Mouse (Mus musculus): ENCODE data around the gene Wnk2.

The Wnk2 gene

DNA sequence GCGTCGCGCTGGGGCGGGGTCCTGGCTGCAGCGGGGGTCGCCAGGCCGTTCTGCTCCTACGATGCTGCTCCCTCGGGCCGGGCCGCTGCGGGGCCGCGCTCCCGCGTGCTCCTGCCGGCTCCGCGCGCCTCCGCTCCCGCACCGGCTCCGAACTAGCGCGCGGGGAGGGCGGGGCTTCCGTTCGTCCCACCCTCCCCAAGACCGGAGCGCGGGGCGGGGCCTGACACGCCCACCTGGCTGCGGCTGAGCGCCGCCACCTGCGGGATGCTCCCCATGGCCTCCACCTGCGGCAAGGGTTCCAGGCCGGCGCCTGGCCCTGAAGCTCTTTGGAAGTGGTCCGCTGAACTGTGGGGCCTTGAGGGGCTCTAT, at the start of gene Wnk2:
Wnk2 (minus strand) TSS at position 157 of the 369 bp plus-strand sequence.
- in situ Hi-C loops (cut with MboI; ENCODE audit: unreplicated experiment in 2 of 2): no loop called here

DNA sequence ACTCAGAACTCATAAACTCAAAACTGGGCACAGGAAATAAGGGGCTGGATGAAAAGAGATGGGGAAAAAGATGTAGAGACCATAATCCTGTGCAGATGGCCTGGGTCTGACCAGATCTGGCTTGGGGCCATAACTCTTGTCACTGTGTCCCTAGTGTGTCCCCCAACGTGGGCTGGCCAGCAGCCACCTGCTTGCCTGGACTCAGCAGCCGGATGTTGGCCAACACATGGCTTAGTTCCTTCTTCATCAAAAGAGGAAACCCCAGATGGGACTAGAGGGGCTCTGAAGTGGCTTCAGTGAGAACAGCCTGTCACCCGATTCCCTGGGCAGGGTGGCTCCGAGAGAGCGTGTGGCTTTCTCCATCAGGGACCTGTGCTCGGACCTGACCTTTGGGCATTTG, 49.0 kb upstream of the Wnk2 start:
- in situ Hi-C loops (cut with MboI; ENCODE audit: unreplicated experiment in 2 of 2): loop anchor here in 1 of 2 experiments (25.0 kb wide), 1 partner anchor 334 kb away; the partner anchor contains the start of gene Phf2

GRCm38 (mm10) chr13:49196211-49196610, 48.4 kb upstream of the Wnk2 start:
- in situ Hi-C loops (cut with MboI; ENCODE audit: unreplicated experiment in 2 of 2): loop anchor here in 1 of 2 experiments (25.0 kb wide), 1 partner anchor 334 kb away; the partner anchor contains the start of gene Phf2

DNA sequence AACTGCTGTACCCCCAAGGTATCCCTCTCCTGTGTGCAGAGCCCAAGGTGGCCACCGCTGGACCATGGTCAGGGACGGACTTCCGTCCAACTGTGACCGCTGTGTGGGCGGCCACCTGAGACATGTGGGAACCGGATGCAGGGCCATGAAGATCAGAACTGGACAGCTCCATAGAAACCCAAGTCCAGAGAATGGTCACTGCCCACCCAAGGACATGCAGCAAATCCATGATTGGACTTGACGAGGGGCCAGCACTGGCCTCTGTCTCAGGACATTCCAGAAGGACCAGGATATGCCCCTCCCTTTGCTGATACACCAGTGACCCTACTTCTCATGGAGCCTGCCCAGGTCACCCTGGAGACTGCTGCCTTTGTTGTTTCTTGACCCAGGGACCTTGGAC, 47.8 kb upstream of the Wnk2 start:
- in situ Hi-C loops (cut with MboI; ENCODE audit: unreplicated experiment in 2 of 2): loop anchor here in 1 of 2 experiments (25.0 kb wide), 1 partner anchor 333 kb away; the partner anchor contains the start of gene Phf2

DNA sequence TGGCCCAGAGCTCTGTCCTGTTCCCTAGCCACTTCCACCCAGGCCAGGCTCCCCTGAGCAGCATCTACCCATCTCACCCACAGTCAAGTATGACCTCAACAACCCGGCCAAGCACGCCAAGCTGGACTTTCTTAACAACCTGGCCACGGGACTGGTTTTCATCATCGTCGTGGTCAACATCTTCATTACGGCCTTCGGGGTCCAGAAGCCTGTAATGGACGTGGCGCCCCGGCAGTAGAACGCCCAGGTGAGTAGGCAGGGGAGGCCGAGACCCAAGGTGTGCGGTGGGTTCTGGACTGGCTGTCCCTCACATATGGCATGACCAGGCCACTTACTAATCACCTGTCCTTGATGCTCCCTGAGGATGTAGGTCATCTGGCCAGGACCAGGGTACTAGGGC, 47.0 kb upstream of the Wnk2 start:
- in situ Hi-C loops (cut with MboI; ENCODE audit: unreplicated experiment in 2 of 2): loop anchor here in 1 of 2 experiments (25.0 kb wide), 1 partner anchor 333 kb away; the partner anchor contains the start of gene Phf2

DNA sequence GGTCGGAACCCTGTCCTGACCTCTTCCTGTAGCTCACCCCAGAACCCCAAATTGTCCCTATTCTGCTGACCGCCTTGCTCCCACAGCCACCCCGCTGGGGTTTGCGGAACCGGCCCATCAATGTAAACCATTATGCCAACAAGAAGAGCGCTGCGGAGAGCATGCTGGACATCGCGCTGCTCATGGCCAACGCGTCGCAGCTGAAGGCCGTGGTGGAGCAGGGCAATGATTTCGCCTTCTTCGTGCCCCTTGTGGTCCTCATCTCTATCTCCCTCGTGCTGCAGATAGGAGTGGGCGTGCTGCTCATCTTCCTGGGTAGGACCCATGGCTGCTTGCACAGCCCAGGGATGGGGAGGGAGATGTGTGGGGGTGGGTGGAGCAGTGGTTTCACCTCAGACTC, 45.8 kb upstream of the Wnk2 start:
- in situ Hi-C loops (cut with MboI; ENCODE audit: unreplicated experiment in 2 of 2): loop anchor here in 1 of 2 experiments (25.0 kb wide), 1 partner anchor 331 kb away; the partner anchor contains the start of gene Phf2

- in situ Hi-C loops (cut with MboI; ENCODE audit: unreplicated experiment in 2 of 2): loop anchor here in 1 of 2 experiments (25.0 kb wide), 1 partner anchor 330 kb away; the partner anchor contains the start of gene Phf2
Observed at GRCm38 (mm10) chr13:49192156-49192855, 44.5 kb upstream of the Wnk2 start.

- in situ Hi-C loops (cut with MboI; ENCODE audit: unreplicated experiment in 2 of 2): loop anchor here in 1 of 2 experiments (25.0 kb wide), 1 partner anchor 329 kb away; the partner anchor contains the start of gene Phf2
Observed at GRCm38 (mm10) chr13:49191673-49192035, 43.8 kb upstream of the Wnk2 start.

- in situ Hi-C loops (cut with MboI; ENCODE audit: unreplicated experiment in 2 of 2): loop anchor here in 1 of 2 experiments (25.0 kb wide), 1 partner anchor 329 kb away; the partner anchor contains the start of gene Phf2
Observed at GRCm38 (mm10) chr13:49190876-49191672, 43.3 kb upstream of the Wnk2 start.

GRCm38 (mm10) chr13:49189970-49190870, 42.4 kb upstream of the Wnk2 start:
- in situ Hi-C loops (cut with MboI; ENCODE audit: unreplicated experiment in 2 of 2): loop anchor here in 1 of 2 experiments (25.0 kb wide), 1 partner anchor 328 kb away; the partner anchor contains the start of gene Phf2

GRCm38 (mm10) chr13:49188966-49189360, 41.1 kb upstream of the Wnk2 start:
- in situ Hi-C loops (cut with MboI; ENCODE audit: unreplicated experiment in 2 of 2): loop anchor here in 1 of 2 experiments (25.0 kb wide), 1 partner anchor 327 kb away; the partner anchor contains the start of gene Phf2

DNA sequence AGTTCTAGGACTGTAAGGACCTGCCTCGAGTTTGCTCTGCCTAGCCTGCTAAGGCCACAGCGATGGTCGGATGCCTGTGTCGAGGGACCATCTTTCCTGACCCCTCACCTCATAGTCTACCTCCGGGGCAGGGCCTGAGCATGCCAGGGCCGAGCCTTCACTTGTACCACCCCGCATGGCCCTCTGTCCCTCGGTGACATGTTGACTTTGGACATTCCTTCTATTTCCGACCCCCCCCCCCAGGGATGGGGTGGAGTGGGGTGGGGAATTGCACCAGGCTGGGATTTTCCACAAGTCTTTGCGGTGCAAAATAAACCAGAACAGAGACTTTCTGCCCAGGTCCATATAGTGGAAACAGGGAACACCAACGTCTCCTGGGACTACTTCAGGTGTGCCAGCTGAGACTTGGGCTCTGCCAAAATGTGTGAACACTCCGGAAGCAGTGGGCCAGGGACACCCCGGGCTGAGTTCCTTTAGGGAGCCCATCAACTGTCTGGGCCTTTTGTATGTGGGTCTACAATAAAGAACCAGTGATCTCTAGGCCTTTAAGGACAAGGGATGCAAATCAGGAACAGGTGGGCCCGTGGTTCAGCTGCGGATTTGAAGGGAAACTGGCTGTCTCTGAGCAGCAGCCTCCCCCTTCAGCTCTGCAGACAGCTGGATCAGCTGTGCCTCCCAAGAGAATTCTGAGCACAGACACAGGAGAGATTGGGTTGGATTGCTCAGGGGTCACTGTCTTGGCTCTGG, 40.6 kb upstream of the Wnk2 start:
- in situ Hi-C loops (cut with MboI; ENCODE audit: unreplicated experiment in 2 of 2): loop anchor here in 1 of 2 experiments (25.0 kb wide), 1 partner anchor 326 kb away; the partner anchor contains the start of gene Phf2

DNA sequence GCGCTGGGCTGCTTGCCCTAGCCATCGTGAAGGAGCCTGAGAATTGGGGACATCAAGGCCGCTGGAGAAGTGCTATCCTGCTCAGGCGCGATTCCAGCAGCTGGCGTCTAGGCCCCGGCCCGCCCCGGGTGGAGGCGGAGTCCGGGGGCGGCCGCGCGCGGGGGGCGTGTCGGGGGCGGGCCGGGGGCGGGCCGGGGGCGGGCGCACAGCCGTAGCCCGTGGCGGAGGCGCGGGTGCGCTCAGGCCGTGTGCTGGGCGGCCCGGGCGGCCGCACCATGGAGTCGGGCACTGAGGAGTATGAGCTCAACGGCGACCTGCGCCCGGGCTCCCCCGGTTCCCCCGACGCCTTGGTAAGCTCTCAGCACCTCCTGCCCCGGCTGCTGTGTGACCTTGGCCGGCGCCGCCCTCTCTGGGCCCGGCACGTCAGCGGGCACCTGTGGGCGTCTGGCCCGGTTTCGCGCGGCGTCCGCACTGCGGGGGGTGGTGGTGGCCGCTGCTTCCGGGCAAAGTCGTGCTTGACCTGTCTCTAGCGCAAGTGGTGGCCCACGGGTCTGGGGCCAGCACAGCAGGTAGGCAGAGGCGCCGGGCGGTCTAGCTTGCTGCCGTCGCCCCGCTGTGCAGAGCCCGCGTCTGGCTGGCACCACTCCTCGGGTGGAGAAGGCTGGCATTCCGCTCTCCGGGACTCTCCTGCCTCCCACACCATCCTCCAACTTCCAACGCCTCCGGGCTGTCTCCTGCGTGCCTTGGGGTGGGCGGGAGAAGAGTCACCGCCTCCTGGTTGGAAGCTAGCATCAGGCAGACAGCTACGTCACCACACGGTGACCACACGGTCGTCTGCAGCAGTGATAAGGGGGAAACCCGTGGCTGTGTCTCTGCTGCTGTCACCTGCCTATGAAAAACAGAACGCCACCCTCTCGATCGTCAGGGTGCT, 39.7 kb upstream of the Wnk2 start, which contains the start of gene Ninj1:
Ninj1 (plus strand) TSS at position 198 of the 931 bp plus-strand sequence.
- in situ Hi-C loops (cut with MboI; ENCODE audit: unreplicated experiment in 2 of 2): loop anchor here in 1 of 2 experiments (25.0 kb wide), 1 partner anchor 325 kb away; the partner anchor contains the start of gene Phf2

GRCm38 (mm10) chr13:49186798-49187287, 39.0 kb upstream of the Wnk2 start:
- in situ Hi-C loops (cut with MboI; ENCODE audit: unreplicated experiment in 2 of 2): loop anchor here in 1 of 2 experiments (25.0 kb wide), 1 partner anchor 325 kb away; the partner anchor contains the start of gene Phf2

DNA sequence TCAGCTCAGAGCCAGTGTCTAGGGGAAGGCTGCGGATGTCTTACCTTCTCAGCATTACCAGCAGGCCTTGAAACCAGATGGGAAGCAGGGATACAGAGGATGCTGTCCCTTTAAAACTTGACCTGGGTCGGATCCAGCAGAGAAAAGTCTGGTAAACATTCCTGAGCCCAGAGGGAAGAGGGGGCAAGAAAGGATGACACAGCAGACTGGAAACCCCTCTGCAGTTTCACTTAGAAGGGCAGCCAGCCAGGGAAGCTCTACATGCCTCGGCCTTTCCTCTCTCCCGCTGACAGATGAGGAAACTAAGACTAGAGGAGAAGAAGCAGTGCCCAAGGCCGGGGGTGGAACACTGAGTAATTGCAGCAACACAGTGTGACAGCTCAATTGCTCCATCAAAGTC, 35.8 kb upstream of the Wnk2 start:
- in situ Hi-C loops (cut with MboI; ENCODE audit: unreplicated experiment in 2 of 2): loop anchor here in 1 of 2 experiments (25.0 kb wide), 1 partner anchor 321 kb away; the partner anchor contains the start of gene Phf2

- in situ Hi-C loops (cut with MboI; ENCODE audit: unreplicated experiment in 2 of 2): loop anchor here in 1 of 2 experiments (25.0 kb wide), 1 partner anchor 321 kb away; the partner anchor contains the start of gene Phf2
Observed at GRCm38 (mm10) chr13:49183161-49183560, 35.3 kb upstream of the Wnk2 start.

DNA sequence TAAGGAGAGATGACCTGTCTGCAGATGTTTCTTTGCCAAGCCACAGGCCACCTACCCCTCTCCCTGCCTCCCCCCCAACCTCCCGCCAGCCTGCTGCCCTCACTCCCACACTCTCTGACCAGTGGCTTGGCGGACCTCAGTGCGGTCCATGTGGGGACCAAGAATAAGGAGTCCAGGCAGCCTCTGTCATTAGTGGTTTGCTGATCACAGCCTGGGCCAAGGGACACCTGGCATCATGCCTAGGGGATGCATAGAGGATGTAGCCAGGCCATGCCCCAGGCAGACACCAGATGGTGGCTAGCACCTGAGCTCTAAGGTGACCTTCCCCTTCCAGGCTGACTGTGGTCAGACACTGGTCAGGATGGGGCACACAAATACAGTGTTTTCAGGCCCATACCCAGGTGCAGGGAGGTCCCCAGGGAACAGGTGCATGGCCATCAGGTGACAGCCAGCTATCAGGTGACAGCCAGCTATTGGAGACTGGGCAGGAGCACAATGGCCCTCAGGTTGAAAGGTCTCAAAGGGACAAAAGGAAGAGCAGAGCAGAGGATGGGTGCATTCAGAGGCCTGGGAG, 33.7 kb upstream of the Wnk2 start:
- in situ Hi-C loops (cut with MboI; ENCODE audit: unreplicated experiment in 2 of 2): loop anchor here in 1 of 2 experiments (25.0 kb wide), 1 partner anchor 319 kb away; the partner anchor contains the start of gene Phf2

Data from v-Abl transformed pro-B cells (cell line).